Mouse (Mus musculus) CH12.LX (cell line): ENCODE measurements at regions not wholly inside any gene's neighbourhood (a gene's known extent, or its start where the extent isn't known, plus 50 kb on each side); places are given as distances from the start of the nearest gene placed in this dataset.

Experiments used
- DNase-seq: peaks from one replicate; pipeline ENCODE4 v3.0.0-alpha.2; 2013; ENCODE audit errors: extremely low read depth
- H3K27ac ChIP-seq: 2 replicates; pipeline ENCODE4 v1.5.1; 2012; ENCODE audit warnings: low read depth, mild to moderate bottlenecking, control low read depth, moderate library complexity; ENCODE audit not compliant: insufficient read depth
- H3K27me3 ChIP-seq: replicated peaks from 2 replicates; pipeline ENCODE3; 2012; ENCODE audit warnings: inconsistent platforms
- H3K36me3 ChIP-seq, 2 experiments: replicated peaks in 1 of 2; 2 replicates each; pipeline versions ENCODE3 to v1.6.1; 2012; ENCODE audit warnings: inconsistent platforms in 1 of 2, low read length in 1 of 2, mild to moderate bottlenecking in 1 of 2, mixed read lengths in 1 of 2, moderate library complexity in 1 of 2; ENCODE audit not compliant: control insufficient read depth in 1 of 2, insufficient read depth in 1 of 2
- H3K4me1 ChIP-seq, 2 experiments: 2 replicates each; pipeline ENCODE4 v1.6.1; 2012; ENCODE audit warnings: inconsistent platforms in 1 of 2, moderate library complexity in 1 of 2; ENCODE audit not compliant: insufficient read depth in 2 of 2, control insufficient read depth in 1 of 2
- H3K4me2 ChIP-seq: 2 replicates; pipeline ENCODE4 v1.6.1; 2012; ENCODE audit warnings: low read depth, mild to moderate bottlenecking, control low read depth; ENCODE audit not compliant: poor library complexity, insufficient read depth, severe bottlenecking
- H3K4me3 ChIP-seq, 3 experiments: fragments of 150-350 bp in 1 of 3; sonication (generic) in 1 of 3; replicated peaks in 1 of 3; 2 replicates each; pipeline versions ENCODE3 to v1.5.1; 2011 to 2012; ENCODE audit warnings: low read depth in 2 of 3, low read length in 2 of 3, mild to moderate bottlenecking in 2 of 3, moderate library complexity in 2 of 3, control low read depth in 1 of 3, improper control_type of control experiment in 1 of 3, inconsistent platforms in 1 of 3, mixed read lengths in 1 of 3; ENCODE audit not compliant: poor library complexity in 1 of 3
- H3K79me2 ChIP-seq: replicated peaks from 2 replicates; pipeline ENCODE4 v1.6.1; 2012; ENCODE audit warnings: mild to moderate bottlenecking, moderate library complexity; ENCODE audit not compliant: control insufficient read depth, poor library complexity, insufficient read depth, severe bottlenecking; ENCODE audit errors: extremely low read depth
- H3K9ac ChIP-seq: 2 replicates; pipeline ENCODE4 v1.6.1; 2012; ENCODE audit warnings: low read depth, mild to moderate bottlenecking, control low read depth, moderate library complexity; ENCODE audit not compliant: insufficient read depth
- H3K9me3 ChIP-seq: replicated peaks from 2 replicates; pipeline ENCODE3; 2012; ENCODE audit warnings: low read length, inconsistent platforms, mixed read lengths
- CHD1 ChIP-seq: IDR thresholded peaks from 2 replicates; pipeline ENCODE4 v1.6.1; 2012; ENCODE audit warnings: low read depth, low read length, improper control_type of control experiment, inconsistent platforms
- CHD2 ChIP-seq: IDR thresholded peaks from 2 replicates; pipeline ENCODE4 v1.6.1; 2011; ENCODE audit warnings: low read length, improper control_type of control experiment
- CTCF ChIP-seq, 2 experiments: IDR thresholded peaks in 1 of 2; conservative IDR thresholded peaks in 1 of 2; 2 replicates each; pipeline ENCODE4 v1.5.1; 2011 to 2012; ENCODE audit warnings: low read depth in 2 of 2, low read length in 2 of 2, improper control_type of control experiment in 1 of 2, inconsistent platforms in 1 of 2, mild to moderate bottlenecking in 1 of 2, moderate library complexity in 1 of 2
- E2F4 ChIP-seq: IDR thresholded peaks from 2 replicates; pipeline ENCODE4 v1.6.1; 2011; ENCODE audit warnings: low read depth, low read length, improper control_type of control experiment; ENCODE audit not compliant: insufficient replicate concordance
- ELF1 ChIP-seq: IDR thresholded peaks from 2 replicates; pipeline ENCODE4 v1.6.1; 2014; ENCODE audit warnings: low read depth, mild to moderate bottlenecking, inconsistent platforms, low read length, improper control_type of control experiment
- EP300 ChIP-seq: IDR thresholded peaks from 2 replicates; pipeline ENCODE4 v1.6.1; 2011; ENCODE audit warnings: low read length, improper control_type of control experiment
- ETS1 ChIP-seq: conservative IDR thresholded peaks from 2 replicates; pipeline ENCODE4 v1.6.1; 2012; ENCODE audit warnings: low read depth, mild to moderate bottlenecking, inconsistent platforms, low read length, improper control_type of control experiment, moderate library complexity
- GABPA ChIP-seq: IDR thresholded peaks from 2 replicates; pipeline ENCODE4 v1.6.1; 2012; ENCODE audit warnings: low read depth, low read length, improper control_type of control experiment, inconsistent platforms; ENCODE audit not compliant: insufficient replicate concordance
- IRF4 ChIP-seq: IDR thresholded peaks from 2 replicates; pipeline ENCODE4 v1.6.1; 2014; ENCODE audit warnings: low read depth, mild to moderate bottlenecking, inconsistent platforms, low read length, improper control_type of control experiment
- MEF2A ChIP-seq: IDR thresholded peaks from 2 replicates; pipeline ENCODE4 v1.6.1; 2014; ENCODE audit warnings: low read depth, mild to moderate bottlenecking, inconsistent platforms, low read length, improper control_type of control experiment, borderline replicate concordance
- MXI1 ChIP-seq: IDR thresholded peaks from 2 replicates; pipeline ENCODE4 v1.6.1; 2011; ENCODE audit warnings: mild to moderate bottlenecking, low read depth, low read length, improper control_type of control experiment
- NELFE ChIP-seq: IDR thresholded peaks from 2 replicates; pipeline ENCODE4 v1.6.1; 2011; ENCODE audit warnings: low read depth, low read length, improper control_type of control experiment
- NRF1 ChIP-seq: IDR thresholded peaks from 2 replicates; pipeline ENCODE4 v1.6.1; 2014; ENCODE audit warnings: low read depth, mild to moderate bottlenecking, inconsistent platforms, low read length, improper control_type of control experiment, moderate library complexity
- POLR2AphosphoS2 ChIP-seq: IDR thresholded peaks from 2 replicates; pipeline ENCODE4 v1.6.1; 2011; ENCODE audit warnings: low read depth, low read length, improper control_type of control experiment
- RAD21 ChIP-seq: IDR thresholded peaks from 2 replicates; pipeline ENCODE4 v1.6.1; 2011; ENCODE audit warnings: low read depth, mild to moderate bottlenecking, low read length, improper control_type of control experiment, moderate library complexity
- RCOR1 ChIP-seq: conservative IDR thresholded peaks from 2 replicates; pipeline ENCODE4 v1.6.1; 2012; ENCODE audit warnings: low read depth, mild to moderate bottlenecking, inconsistent platforms, low read length, improper control_type of control experiment
- SMC3 ChIP-seq: IDR thresholded peaks from 2 replicates; pipeline ENCODE4 v1.6.1; 2011; ENCODE audit warnings: low read depth, low read length, improper control_type of control experiment
- TBP ChIP-seq: conservative IDR thresholded peaks from 2 replicates; pipeline ENCODE4 v1.6.1; 2011; ENCODE audit warnings: low read depth, low read length, improper control_type of control experiment
- USF2 ChIP-seq: conservative IDR thresholded peaks from 2 replicates; pipeline ENCODE4 v1.6.1; 2011; ENCODE audit warnings: low read depth, low read length, improper control_type of control experiment
- ZC3H11A ChIP-seq: IDR thresholded peaks from 2 replicates; pipeline ENCODE4 v1.6.1; 2012; ENCODE audit warnings: low read depth, mild to moderate bottlenecking, inconsistent platforms, low read length, improper control_type of control experiment
- ZMIZ1 ChIP-seq: IDR thresholded peaks from 2 replicates; pipeline ENCODE4 v1.6.1; 2012; ENCODE audit warnings: low read depth, mild to moderate bottlenecking, inconsistent platforms, low read length, improper control_type of control experiment
- dilution Hi-C: fragments of 300-500 bp; cut with MboI; formaldehyde crosslinking; loops from 2 replicates; pipeline ENCODE4 v1.14.3; 2020; ENCODE audit warnings: low sequenced_read_pairs; ENCODE audit not compliant: extremely low pct_unique_long_range_greater_than_20kb, extremely low pct_ligation_motif_present
- in situ Hi-C: fragments of 300-500 bp; cut with MboI; formaldehyde crosslinking; loops from 3 replicates; pipeline ENCODE4 v1.14.3; 2019; ENCODE audit warnings: low sequenced_read_pairs, low pct_ligation_motif_present, low pct_unique_long_range_greater_than_20kb, mixed read lengths

DNA sequence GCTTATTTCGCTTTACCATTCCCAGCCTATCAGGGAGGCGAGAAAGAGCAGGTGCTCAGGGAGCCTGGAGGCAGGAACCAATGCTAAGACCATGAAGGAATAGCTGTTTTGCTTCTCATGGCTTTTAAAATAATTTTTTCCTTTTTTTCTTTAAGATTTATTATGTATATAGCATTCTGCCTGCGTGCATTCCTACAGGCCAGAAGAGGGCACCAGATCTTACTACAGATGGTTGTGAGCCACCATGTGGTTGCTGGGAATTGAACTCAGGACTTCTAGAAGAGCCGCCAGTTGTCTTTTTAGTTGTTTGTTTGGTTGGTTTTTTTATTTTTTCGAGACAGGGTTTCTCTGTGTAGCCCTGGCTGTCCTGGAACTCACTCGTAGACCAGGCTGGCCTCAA, 113.6 kb upstream of the Armc2 start:
- H3K36me3 ChIP-seq: no peaks in the 10 kb centered on the region
- no peak for TF ChIP-seq POLR2AphosphoS2
- peak in 1 of 2 experiments; percentile 27; a peak in 2 of 4 replicates for TF ChIP-seq CTCF (conservative IDR thresholded peaks at IDR 0.05 in 1 of 2, IDR thresholded peaks at IDR 0.05 in 1 of 2; ENCODE audit: low read depth in 2 of 2, low read length in 2 of 2)
- TF ChIP-seq MEF2A: no peak
- no peak for TF ChIP-seq GABPA
- TF ChIP-seq SMC3: peak; percentile 12; the same call in 1 of the 2 replicates
- no peaks in the 10 kb centered on the region for H3K27me3 ChIP-seq
- H3K4me3 ChIP-seq: no peak overlapping the region
- no peaks in the 10 kb centered on the region for H3K9me3 ChIP-seq
- dilution Hi-C loops: no loop called here
- in situ Hi-C loops: no loop called here
- no peaks in the 10 kb centered on the region for H3K79me2 ChIP-seq
- H3K27ac ChIP-seq: no peak overlapping the region
- no peak for DNase-seq
- H3K9ac ChIP-seq: no peak overlapping the region
- no peak overlapping the region for H3K4me2 ChIP-seq
- peaks cover 0 to 6% of the 10 kb centered on the region in 2 experiments; a peak in 2 of 4 replicates for H3K4me1 ChIP-seq

DNA sequence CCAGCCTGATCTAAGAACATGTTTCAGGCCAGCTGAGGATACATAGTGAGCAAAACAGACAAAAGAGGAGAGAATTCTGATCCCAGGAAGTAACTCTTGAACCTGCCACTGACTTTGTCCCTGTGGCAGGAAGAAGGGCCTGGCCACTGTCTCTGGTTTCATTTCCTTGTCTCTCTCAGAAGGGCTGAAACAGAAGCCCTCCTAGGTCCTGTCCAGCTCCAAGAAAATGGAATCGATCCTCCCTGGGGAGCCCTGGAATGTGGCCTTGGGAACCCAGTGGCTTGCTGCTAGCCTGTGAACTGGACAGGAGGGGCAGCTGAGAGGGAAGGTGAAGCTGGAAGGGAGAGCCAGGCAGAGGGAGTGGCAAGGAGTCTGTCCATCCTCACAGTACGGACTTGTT, 113.1 kb upstream of the Armc2 start:
- TF ChIP-seq RCOR1 (no peak), EP300 (no peak), IRF4 (no peak), CHD2 (no peak), ETS1 (no peak), GABPA (no peak), NELFE (no peak), NRF1 (no peak), SMC3 (no peak), ELF1 (no peak), USF2 (no peak), MEF2A (no peak), POLR2AphosphoS2 (no peak), RAD21 (no peak)
- no peaks in the 10 kb centered on the region for H3K9me3 ChIP-seq
- no peak overlapping the region for H3K27ac ChIP-seq
- DNase-seq: no peak
- no peaks in the 10 kb centered on the region for H3K79me2 ChIP-seq
- dilution Hi-C loops: no loop called here
- H3K27me3 ChIP-seq: no peaks in the 10 kb centered on the region
- H3K4me2 ChIP-seq: no peak overlapping the region
- no peaks in the 10 kb centered on the region for H3K36me3 ChIP-seq
- H3K4me1 ChIP-seq: peaks cover 0 to 6% of the 10 kb centered on the region in 2 experiments; a peak in 2 of 4 replicates
- no peak overlapping the region for H3K4me3 ChIP-seq
- no peak overlapping the region for H3K9ac ChIP-seq
- in situ Hi-C loops: no loop called here

DNA sequence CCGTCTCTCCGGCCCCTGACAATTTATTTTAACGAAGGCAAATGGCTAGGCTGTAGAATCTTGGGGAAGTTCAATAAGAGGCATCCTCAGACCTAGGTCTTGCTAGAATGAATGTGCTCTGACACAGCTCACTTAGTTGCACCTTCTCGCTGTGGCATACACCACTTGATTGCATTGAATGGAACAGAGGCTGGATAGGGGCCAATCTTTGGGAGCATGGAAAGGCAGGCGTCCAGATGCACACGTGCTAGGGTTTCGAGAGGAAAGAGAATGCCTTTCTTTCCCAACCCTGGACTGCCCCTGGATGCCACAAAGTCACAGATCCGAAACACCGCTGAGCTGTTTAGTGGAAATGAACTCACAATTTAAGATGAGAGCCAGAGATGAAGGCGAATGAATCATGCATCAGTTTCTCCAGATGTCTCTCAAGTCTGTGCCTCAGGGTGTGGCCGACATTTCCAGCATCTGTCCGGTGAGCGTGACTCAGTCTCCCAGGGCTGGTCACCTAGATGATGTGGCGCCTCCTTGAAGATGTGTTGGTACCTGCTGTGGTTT, 109.7 kb upstream of the Armc2 start:
- dilution Hi-C loops (no loop called here), in situ Hi-C loops (no loop called here)
- no peak overlapping the region for H3K4me2 ChIP-seq
- no peak for DNase-seq
- H3K27ac ChIP-seq: no peak overlapping the region
- H3K4me1 ChIP-seq: peaks cover 0 to 8% of the 10 kb centered on the region in 2 experiments; a peak in 2 of 4 replicates
- no peaks in the 10 kb centered on the region for H3K36me3 ChIP-seq
- no peak for TF ChIP-seq CHD1
- no peak for TF ChIP-seq ZMIZ1
- TF ChIP-seq TBP: no peak
- no peak for TF ChIP-seq ZC3H11A
- no peak for TF ChIP-seq RCOR1
- no peak for TF ChIP-seq CHD2
- no peak for TF ChIP-seq E2F4
- no peak for TF ChIP-seq POLR2AphosphoS2
- TF ChIP-seq MXI1: no peak
- H3K27me3 ChIP-seq: no peaks in the 10 kb centered on the region
- no peaks in the 10 kb centered on the region for H3K9me3 ChIP-seq
- no peak overlapping the region for H3K4me3 ChIP-seq
- no peaks in the 10 kb centered on the region for H3K79me2 ChIP-seq
- H3K9ac ChIP-seq: no peak overlapping the region
